Mouse (Mus musculus) C2C12 (cell line): ENCODE measurements around the gene Phkg2.

Experiments
- CTCF ChIP-seq: IDR thresholded peaks from one replicate; pipeline ENCODE4 v1.5.1; 2011; ENCODE audit not compliant: control insufficient read depth, insufficient read depth, insufficient read length
- MYOD1 ChIP-seq: IDR thresholded peaks from one replicate; pipeline ENCODE4 v1.6.1; 2011; ENCODE audit warnings: low read depth; ENCODE audit not compliant: control insufficient read depth, insufficient read length

- TF ChIP-seq CTCF (no peak), MYOD1 (no peak)
These were observed 44.8 kb downstream of the Phkg2 start for GRCm38 (mm10) chr7:127617962-127618361.
